Mouse (Mus musculus) CD4-positive, CD25-positive, alpha-beta regulatory T cell, adult 4 months (primary cell): ENCODE measurements around the gene Bcas1. TPM values are rescaled to one million over a fixed set of nuclear protein-coding genes. Genes with fewer than 3 reads are reported as not detected.
A peak's percentile ranks its signal among the peaks of the same experiment; 100 is the strongest.

Source experiments
- ATAC-seq: one replicate; pipeline ENCODE4 v1.8.0; 2017
- polyA plus RNA-seq, 2 experiments: library from polyadenylated mRNA; unstranded; fragments of 100-300 nt; shearing (Covaris generic); gene quantifications; one replicate each; pipeline ENCODE4 v1.2.1; 2017

The Bcas1 gene
- polyA plus RNA-seq, 2 experiments from 2014 or later = 5.1 to 8.0 TPM

DNA sequence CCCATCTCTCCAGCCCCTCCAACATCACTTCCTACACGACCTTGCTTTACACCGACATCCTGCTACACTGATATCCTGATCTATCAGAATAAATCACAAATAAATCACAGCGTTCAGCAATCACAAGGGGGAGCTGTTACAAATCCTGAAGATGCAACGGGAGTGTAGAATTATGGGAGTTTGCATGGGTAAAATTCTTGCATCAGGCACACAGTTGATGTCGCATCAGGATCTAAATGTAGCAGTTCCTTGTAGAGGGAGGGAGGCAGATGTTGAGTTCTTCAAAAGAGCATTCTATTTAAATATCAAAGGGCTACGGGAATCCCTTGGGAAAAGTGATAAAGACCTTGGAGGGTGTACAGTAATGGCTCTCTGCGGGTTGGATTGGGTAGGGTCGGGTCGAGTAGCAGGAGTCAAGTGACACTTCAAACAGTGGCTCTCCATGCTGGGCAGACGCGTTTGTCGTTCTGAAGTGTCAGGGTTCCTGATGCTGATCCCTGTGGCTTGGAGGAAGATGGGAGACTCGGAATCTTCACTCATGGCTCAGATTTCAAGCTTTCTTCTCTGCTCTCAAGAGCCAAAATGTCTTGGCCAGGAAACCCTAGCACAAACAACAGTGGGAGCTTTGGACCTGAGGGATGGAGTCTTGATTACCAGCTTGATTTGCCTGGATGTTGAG, 16.0 kb downstream of the Bcas1 start:
- ATAC-seq = no peak

DNA sequence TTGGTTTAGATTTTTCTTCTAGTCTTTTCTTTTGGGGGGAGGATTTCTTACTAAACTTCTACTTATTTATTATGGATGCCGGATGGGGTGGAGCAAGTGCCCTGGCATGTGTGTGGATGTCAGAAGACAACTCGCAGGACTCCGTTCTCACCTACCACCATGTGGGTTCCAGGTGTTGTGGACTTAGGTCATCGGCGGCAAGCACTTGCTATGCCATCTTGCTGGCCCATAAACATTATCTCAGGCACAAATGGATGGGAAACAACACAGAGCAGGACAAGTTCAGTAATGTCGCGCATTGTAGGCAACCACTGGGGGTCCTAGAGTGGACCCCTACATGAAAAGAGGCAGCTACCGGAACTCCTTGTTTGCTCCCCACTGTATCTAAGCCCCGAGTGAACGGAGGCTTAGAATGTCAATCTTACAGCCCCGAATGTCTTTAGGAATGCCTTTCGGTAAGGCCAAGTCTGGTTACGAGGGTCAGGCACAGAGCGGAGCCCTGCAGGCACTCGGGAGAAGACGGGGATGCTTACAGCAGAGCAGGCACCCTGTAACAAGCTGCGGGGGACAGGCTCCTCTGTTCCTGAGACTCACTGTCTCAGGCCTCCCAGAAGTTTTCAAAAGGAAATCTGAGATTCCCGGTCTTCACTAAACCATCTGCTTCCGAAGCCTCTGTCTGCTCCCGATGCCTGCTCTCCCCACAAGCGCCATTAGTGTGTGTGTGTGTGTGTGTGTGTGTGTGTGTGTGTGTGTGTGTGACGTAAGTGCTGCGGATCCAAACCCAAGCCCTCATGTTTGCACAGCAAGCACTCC, 16.8 kb downstream of the Bcas1 start:
- no peak for ATAC-seq

GRCm38 (mm10) chr2:170406438-170406837, 21.2 kb downstream of the Bcas1 start:
- no peak for ATAC-seq

- no peak for ATAC-seq
Observed at GRCm38 (mm10) chr2:170404781-170405573, 22.7 kb downstream of the Bcas1 start.

- no peak for ATAC-seq
Observed at GRCm38 (mm10) chr2:170403666-170404385, 23.8 kb downstream of the Bcas1 start.

DNA sequence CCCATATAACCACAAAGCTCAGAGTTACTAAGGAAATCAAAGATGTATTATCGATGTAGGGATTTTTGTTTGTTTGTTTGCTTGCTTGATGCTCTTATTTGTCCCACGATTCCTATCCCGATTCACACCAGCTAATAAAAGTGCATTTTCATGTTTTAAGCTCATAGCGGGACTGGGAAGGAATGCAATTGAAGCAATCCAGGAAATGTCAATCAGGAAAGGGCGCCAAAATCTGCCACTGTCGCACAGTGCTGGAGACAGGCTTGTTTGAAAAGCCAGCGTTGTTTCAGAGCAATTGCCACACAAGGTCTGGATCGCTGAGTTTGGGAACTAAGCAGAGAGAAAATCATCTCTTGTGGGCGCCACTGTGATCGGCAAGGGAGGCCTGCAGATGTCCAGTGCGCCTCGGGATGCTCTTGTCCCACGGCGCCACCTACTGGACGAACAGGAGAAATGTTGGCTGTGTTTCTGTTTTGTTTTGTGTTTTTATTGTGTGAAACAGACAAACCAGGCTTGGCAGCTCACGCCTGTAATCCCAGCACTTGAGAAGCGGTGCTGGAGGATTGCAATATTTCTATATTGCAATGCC, 26.3 kb downstream of the Bcas1 start:
- ATAC-seq = peak; percentile 66

GRCm38 (mm10) chr2:170400666-170401065, 27.0 kb downstream of the Bcas1 start:
- ATAC-seq = no peak

DNA sequence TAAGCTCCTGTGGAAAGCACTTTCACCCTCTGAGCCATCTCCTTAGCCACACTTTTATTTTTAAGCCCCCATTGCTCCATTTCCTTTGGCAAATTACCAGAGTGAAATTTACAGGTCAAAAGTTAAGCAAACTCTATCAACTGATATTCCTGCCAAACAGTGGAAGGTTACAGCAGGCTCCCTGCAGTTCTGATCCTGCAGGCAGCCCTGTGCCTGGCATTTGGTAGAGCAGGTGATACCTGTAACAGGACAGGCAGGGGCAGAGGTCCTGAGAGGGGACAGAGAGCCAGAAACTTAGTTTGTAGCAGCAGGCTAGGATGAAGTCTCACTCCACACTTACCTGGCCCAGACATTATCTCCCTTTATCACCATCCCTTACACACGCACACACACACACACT, 35.7 kb downstream of the Bcas1 start:
- no peak for ATAC-seq

DNA sequence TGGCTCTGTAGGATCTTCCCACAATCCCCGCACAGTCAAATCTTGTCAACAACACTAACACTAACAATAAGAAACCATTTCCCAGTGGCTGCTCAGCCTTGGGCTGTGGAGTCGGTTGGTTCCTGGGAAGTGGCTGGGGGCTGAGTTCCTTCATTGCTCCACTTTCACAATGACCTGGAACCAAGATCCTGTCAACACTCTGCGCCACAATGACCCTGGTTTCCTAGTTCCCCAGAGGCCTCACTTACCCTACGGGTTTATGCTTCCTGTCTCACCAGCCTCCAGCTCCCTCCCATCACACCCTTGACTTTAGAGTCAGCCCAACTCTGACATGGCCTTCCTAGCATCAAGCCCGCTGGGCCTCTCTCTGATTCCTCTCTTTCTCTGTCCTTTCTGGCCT, 39.3 kb downstream of the Bcas1 start:
- ATAC-seq = no peak

DNA sequence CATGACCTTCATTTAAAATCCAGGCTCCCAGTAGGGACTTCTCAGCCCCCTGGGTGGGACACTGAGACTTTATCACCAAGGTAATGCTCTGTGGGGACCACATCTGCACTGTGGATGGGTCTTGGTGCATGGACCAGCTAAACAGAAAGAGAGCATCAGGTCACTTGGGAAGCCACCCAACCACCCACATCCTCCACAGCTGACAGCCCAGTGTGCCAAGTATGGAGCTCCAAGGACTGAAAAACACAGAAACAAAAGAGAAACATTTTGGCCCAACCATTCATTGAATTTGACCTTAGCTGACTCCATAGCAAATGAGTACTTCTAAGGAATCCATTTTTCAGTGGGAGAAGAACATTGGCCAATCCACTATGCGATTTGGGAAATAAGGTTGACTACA, 42.1 kb downstream of the Bcas1 start:
- no peak for ATAC-seq

- ATAC-seq = no peak
Observed at GRCm38 (mm10) chr2:170384770-170385169, 42.9 kb downstream of the Bcas1 start.

DNA sequence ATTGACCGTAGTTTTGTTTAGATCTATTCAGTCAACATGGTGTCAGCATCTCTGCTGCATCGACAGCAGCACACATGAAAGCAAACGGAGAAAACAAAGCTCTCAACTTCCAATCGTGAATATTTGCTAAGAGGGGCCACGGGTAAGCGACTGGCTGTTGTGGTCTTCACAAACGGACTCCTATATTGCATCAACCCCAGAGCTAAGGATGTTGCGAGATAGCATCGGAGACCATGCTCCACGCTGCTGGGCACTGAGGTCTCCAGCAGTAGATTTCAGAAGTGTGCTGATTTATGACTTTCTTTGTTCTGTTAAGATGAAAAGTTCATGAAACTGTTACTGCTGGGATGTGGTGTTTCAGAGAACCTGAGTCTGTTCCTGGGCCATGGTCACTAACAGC, 54.3 kb downstream of the Bcas1 start:
- no peak for ATAC-seq

DNA sequence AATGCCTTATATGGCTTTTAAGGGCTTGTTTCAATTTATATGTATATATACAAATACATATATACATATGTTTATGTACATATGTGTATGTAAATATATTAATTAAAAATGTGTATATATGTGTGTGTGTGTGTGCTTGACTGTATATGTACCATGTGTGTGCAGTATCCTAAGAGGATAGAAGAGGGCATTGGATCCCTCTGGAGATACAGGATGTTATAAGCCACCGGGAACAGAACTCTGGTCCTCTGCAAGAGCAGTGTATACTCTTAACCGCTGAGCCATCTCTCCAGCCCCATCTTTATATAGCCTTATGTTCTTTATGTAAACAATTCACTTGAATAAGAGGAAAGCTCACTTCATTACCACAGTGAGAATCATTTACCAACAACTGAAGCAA, 62.0 kb downstream of the Bcas1 start:
- no peak for ATAC-seq

DNA sequence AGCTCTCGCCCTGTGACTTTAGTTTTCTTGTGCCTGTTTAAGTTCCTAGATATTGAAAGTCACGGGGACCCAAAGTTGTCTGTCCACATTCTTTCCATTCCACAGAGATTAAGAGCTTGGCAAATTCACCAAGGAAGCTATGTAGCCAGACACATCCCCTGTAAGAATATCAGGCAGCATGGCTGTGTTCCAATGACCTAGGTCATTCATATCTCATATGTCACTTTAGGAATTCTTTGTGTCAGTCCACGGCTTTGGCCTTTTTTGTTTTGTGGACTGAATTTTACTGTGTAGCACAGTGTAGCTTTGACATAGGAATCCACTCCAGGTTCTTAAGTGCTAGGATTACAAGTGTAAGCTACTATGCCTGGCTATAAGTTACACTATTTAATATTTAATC, 62.4 kb downstream of the Bcas1 start:
- ATAC-seq = no peak

DNA sequence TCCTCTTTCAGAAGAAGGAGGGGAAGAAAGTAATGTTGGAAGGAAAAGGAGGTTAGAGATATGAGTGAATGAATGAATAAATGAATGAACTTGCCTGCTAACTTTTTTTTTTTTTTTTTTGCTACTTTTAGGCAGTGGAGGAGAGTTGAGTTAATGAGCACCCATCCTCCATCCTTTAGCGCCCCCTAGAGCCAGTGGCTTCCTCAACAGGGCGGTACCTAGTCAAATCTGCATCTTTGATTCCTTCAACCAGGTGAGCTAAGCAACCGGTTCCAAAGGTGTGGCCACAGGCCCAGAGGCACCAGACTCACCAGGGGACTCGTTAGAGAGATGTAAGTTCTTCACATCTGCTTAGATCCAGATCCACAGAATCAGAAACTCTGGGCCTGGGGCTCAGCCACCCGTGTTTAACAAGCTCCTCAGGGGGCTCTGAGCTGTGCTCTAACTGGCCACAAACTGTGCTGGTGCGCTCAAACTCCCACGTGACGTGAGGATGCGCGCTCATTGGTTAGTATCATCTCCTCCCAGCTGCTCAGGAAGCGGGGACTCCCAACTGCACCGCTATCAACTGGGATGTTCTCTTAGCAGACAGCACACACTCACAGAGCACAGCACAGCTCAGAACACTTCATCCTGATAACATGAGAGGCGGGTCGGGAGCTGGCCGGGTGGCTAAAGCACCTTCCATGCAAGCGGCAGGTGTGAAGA, 70.8 kb downstream of the Bcas1 start:
- no peak for ATAC-seq

DNA sequence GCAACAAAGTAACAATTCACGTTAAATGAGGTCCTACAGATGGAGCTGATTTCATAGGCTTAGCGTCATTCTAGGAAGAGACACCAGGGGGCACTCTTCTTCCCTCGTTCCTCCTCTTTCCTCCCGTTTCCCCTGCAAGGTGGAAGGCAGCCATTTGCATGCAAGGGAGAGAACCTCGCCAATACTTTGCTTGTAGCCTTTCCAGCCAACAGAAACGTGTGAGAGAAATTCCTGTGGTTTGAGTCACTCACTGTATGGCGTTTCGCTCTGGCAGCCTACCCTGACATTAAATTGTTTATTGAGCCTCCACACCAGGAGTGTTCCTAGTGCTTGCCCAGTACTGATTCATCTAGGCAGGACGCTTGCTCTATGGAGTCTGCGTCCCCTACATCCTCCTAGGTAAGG, 72.7 kb downstream of the Bcas1 start:
- peak; percentile 57 for ATAC-seq

- ATAC-seq = no peak
Observed at GRCm38 (mm10) chr2:170352273-170352672, 75.4 kb downstream of the Bcas1 start.

- ATAC-seq = no peak
Observed at GRCm38 (mm10) chr2:170351847-170352246, 75.8 kb downstream of the Bcas1 start.

GRCm38 (mm10) chr2:170349784-170350183, 77.9 kb downstream of the Bcas1 start:
- peak; percentile 60 for ATAC-seq

DNA sequence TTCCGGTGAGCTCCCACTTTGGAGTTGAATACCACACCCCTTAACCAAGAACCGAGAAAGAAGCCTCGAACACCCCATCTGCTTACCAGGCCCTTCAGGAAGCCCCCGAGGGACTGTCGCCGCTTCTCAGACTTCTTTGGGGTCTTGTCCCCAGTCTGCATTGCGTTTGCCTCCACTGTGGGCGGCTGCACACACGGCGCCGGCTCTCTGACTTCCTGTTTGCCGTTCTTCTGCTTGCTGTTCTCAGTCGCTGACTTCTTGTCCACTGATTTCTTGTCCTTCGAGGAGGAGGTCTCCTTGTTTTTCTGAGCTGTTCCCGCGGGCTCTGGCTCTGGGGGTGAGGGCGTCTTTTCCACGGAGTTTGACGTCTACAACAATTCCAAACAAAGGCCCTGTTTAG, 78.5 kb downstream of the Bcas1 start:
- peak; percentile 38 for ATAC-seq

GRCm38 (mm10) chr2:170347131-170347765, 80.4 kb downstream of the Bcas1 start:
- peak; percentile 67 for ATAC-seq
